8 mouse cellular contexts compared by ENCODE assay signal in genomic region chr5:30155395-30155792, GRCm38 (mm10). TPM values are rescaled to one million over a fixed set of nuclear protein-coding genes. Genes with fewer than 3 reads are reported as not detected.
DNase-seq lines count a peak whose midpoint lies in the region; ATAC-seq and TF ChIP-seq lines count a peak whose summit lies in the region.

No protein-coding gene starts in this region.

- no peak for TF ChIP-seq POLR2A in CH12.LX (IDR thresholded peaks at IDR 0.05; ENCODE audit: low read depth, low read length)

- peak overlapping the region; percentile 70 for H3K27ac ChIP-seq in CH12.LX (ENCODE audit: insufficient read depth, low read depth)
- peak overlapping the region; percentile 78 for H3K27ac ChIP-seq in forebrain, embryonic 12.5 days
- peak overlapping the region; percentile 73 for H3K27ac ChIP-seq in liver, embryonic 14.5 days

- H3K27me3 ChIP-seq in CH12.LX (replicated peaks) = no peaks in the 10 kb centered on the region
- no peaks in the 10 kb centered on the region for H3K27me3 ChIP-seq in forebrain, embryonic 12.5 days
- no peaks in the 10 kb centered on the region for H3K27me3 ChIP-seq in liver, embryonic 14.5 days (ENCODE audit: control insufficient read depth, insufficient read depth, low read length)

- in situ Hi-C loops in CH12.LX (cut with MboI; ENCODE audit: low pct_ligation_motif_present, low pct_unique_long_range_greater_than_20kb, low sequenced_read_pairs) = no loop called here

- whole genome bisulfite sequencing in forebrain, embryonic 12.5 days = under 1% methylated on average over 31 of the region's 31 CpGs
- whole genome bisulfite sequencing in liver, embryonic 14.5 days (ENCODE audit: insufficient replicate concordance) = under 1% methylated on average over 31 of the region's 31 CpGs

- dilution Hi-C loops in CH12.LX (cut with MboI; ENCODE audit: extremely low pct_ligation_motif_present, extremely low pct_unique_long_range_greater_than_20kb, low sequenced_read_pairs) = no loop called here

- peak overlapping the region; percentile 57 for H3K9ac ChIP-seq in CH12.LX (ENCODE audit: insufficient read depth, low read depth)
- peak overlapping the region; percentile 87 for H3K9ac ChIP-seq in forebrain, embryonic 12.5 days
- peak overlapping the region; percentile 84 for H3K9ac ChIP-seq in liver, embryonic 14.5 days (replicated peaks)

- TF ChIP-seq RAD21 in CH12.LX (IDR thresholded peaks at IDR 0.05; ENCODE audit: low read depth, low read length) = no peak

- H3K4me2 ChIP-seq in CH12.LX (ENCODE audit: insufficient read depth, low read depth, poor library complexity, severe bottlenecking) = 0 out of 2 replicates have a peak overlapping the region, but pooled peaks have one; percentile 98
- H3K4me2 ChIP-seq in forebrain, embryonic 12.5 days = peak overlapping the region; percentile 72
- H3K4me2 ChIP-seq in liver, embryonic 14.5 days (ENCODE audit: low read depth) = peak overlapping the region; percentile 90

- TF ChIP-seq EP300 in CH12.LX (IDR thresholded peaks at IDR 0.05; ENCODE audit: low read length) = no peak
- TF ChIP-seq EP300 in liver, embryonic 14.5 days (IDR thresholded peaks at IDR 0.05; ENCODE audit: low read depth) = no peak

- H3K79me2 ChIP-seq in CH12.LX (replicated peaks; ENCODE audit: control insufficient read depth, extremely low read depth, insufficient read depth, poor library complexity, severe bottlenecking) = peaks cover 36% of the 10 kb centered on the region

- H3K36me3 ChIP-seq in CH12.LX (replicated peaks in 1 of 2; ENCODE audit: control insufficient read depth in 1 of 2, insufficient read depth in 1 of 2, low read length in 1 of 2) = peaks cover 0 to 14% of the 10 kb centered on the region in 2 experiments
- H3K36me3 ChIP-seq in forebrain, embryonic 12.5 days (replicated peaks) = no peaks in the 10 kb centered on the region
- H3K36me3 ChIP-seq in liver, embryonic 14.5 days (replicated peaks; ENCODE audit: control insufficient read depth, insufficient read depth, low read depth) = no peaks in the 10 kb centered on the region

- H3K9me3 ChIP-seq in CH12.LX (replicated peaks; ENCODE audit: low read length) = no peaks in the 10 kb centered on the region
- H3K9me3 ChIP-seq in forebrain, embryonic 12.5 days = no peaks in the 10 kb centered on the region
- H3K9me3 ChIP-seq in liver, embryonic 14.5 days (ENCODE audit: control insufficient read depth, low read length) = no peaks in the 10 kb centered on the region

- TF ChIP-seq CTCF in CH12.LX (conservative IDR thresholded peaks at IDR 0.05 in 1 of 2, IDR thresholded peaks at IDR 0.05 in 1 of 2; ENCODE audit: low read depth in 2 of 2, low read length in 2 of 2) = no peak
- TF ChIP-seq CTCF in liver, embryonic 14.5 days (IDR thresholded peaks at IDR 0.05; ENCODE audit: low read depth) = no peak; the same call in 1 of the 2 replicates

- peak; percentile 26 for ATAC-seq in frontal cortex, adult (ENCODE audit: low TSS enrichment)
- peak; percentile 71 for ATAC-seq in forebrain, embryonic 12.5 days (ENCODE audit: low FRiP score)
- ATAC-seq in liver, embryonic 14.5 days (ENCODE audit: insufficient read depth) = peak; percentile 31

- peaks cover 2 to 25% of the 10 kb centered on the region in 2 experiments; a peak in 3 of 4 replicates for H3K4me1 ChIP-seq in CH12.LX (ENCODE audit: control insufficient read depth in 1 of 2, insufficient read depth in 2 of 2)
- H3K4me1 ChIP-seq in forebrain, embryonic 12.5 days = peaks cover 21% of the 10 kb centered on the region
- H3K4me1 ChIP-seq in liver, embryonic 14.5 days (replicated peaks; ENCODE audit: control insufficient read depth in 2 of 2, insufficient read depth in 2 of 2, low read length in 1 of 2) = peaks cover 6% of the 10 kb centered on the region in 2 experiments

- DNase-seq in frontal cortex, postnatal 25 days (ENCODE audit: low spot score in 2 of 2) = no peak
- DNase-seq in CH12.LX (ENCODE audit: extremely low read depth) = peak; percentile 41
- no peak for DNase-seq in liver, embryonic 14.5 days (ENCODE audit: low read depth in 3 of 3, low spot score in 3 of 3)
- DNase-seq in right cerebral cortex, postnatal 10 days (ENCODE audit: low spot score in 2 of 2) = no peak
- DNase-seq in kidney, adult 9 months = no peak
- no peak for DNase-seq in frontal cortex, postnatal 10 days (ENCODE audit: low spot score in 2 of 2)

- H3K4me3 ChIP-seq in CH12.LX (replicated peaks in 1 of 3; ENCODE audit: low read depth in 2 of 3, low read length in 2 of 3, poor library complexity in 1 of 3) = peak overlapping the region; percentile 77 to 93 (median 82)
- peak overlapping the region; percentile 90 for H3K4me3 ChIP-seq in forebrain, embryonic 12.5 days (replicated peaks)
- peak overlapping the region; percentile 75 to 93 for H3K4me3 ChIP-seq in liver, embryonic 14.5 days (ENCODE audit: insufficient read depth in 1 of 2, low read depth in 2 of 2, low read length in 2 of 2)

TF ChIP-seq in CH12.LX, 34 proteins besides CTCF, POLR2A, EP300 and RAD21:
- TF ChIP-seq SMC3 (IDR thresholded peaks at IDR 0.05; ENCODE audit: low read depth, low read length) (no peak), KAT2A (IDR thresholded peaks at IDR 0.05; ENCODE audit: insufficient replicate concordance, low read length) (no peak), ZKSCAN1 (IDR thresholded peaks at IDR 0.05; ENCODE audit: borderline replicate concordance, low read depth, low read length) (no peak), NRF1 (IDR thresholded peaks at IDR 0.05; ENCODE audit: low read depth, low read length) (no peak), CHD2 (IDR thresholded peaks at IDR 0.05; ENCODE audit: low read length) (no peak), USF2 (conservative IDR thresholded peaks at IDR 0.05; ENCODE audit: low read depth, low read length) (no peak), UBTF (IDR thresholded peaks at IDR 0.05; ENCODE audit: low read depth, low read length) (no peak), E2F4 (IDR thresholded peaks at IDR 0.05; ENCODE audit: insufficient replicate concordance, low read depth, low read length) (no peak), GABPA (IDR thresholded peaks at IDR 0.05; ENCODE audit: insufficient replicate concordance, low read depth, low read length) (no peak), MAX (IDR thresholded peaks at IDR 0.05; ENCODE audit: low read length) (no peak)
TF ChIP-seq in CH12.LX: peak in this region for 0.

RNA-seq across cellular contexts. Expression of gene Hadhb, which starts 0.3 kb away (rescaled TPM):
- total RNA-seq in CH12.LX (2012; rRNA removed) = 78.3 and 81.4 TPM in 2 replicates
- total RNA-seq in CH12.LX (2014; rRNA removed) = 118 and 125 TPM in 2 replicates
- 69.5 and 77.9 TPM in 2 replicates for polyA plus RNA-seq in CH12.LX (2012; ENCODE audit: insufficient read length, low read depth)
- polyA plus RNA-seq in forebrain, embryonic 12.5 days (2016; fragmentation: Nextera tagmentation; extraction: Ambion mirVana) = 84.0 and 88.9 TPM in 2 replicates
- polyA plus RNA-seq in liver, embryonic 14.5 days (2012; rRNA removed) = 42.0 and 60.7 TPM in 2 replicates
- polyA plus RNA-seq in liver, embryonic 14.5 days (2014; fragmentation: Nextera tagmentation; extraction: Ambion mirVana) = 123 and 126 TPM in 2 replicates

RNA-seq across cellular contexts. Expression of gene Hadha, which starts 0.4 kb away (rescaled TPM):
- 73.6 and 76.0 TPM in 2 replicates for total RNA-seq in CH12.LX (2012; rRNA removed)
- 82.8 and 83.0 TPM in 2 replicates for total RNA-seq in CH12.LX (2014; rRNA removed)
- polyA plus RNA-seq in CH12.LX (2012; ENCODE audit: insufficient read length, low read depth) = 117 and 132 TPM in 2 replicates
- 86.8 and 94.8 TPM in 2 replicates for polyA plus RNA-seq in forebrain, embryonic 12.5 days (2016; fragmentation: Nextera tagmentation; extraction: Ambion mirVana)
- polyA plus RNA-seq in liver, embryonic 14.5 days (2012; rRNA removed) = 28.3 and 40.0 TPM in 2 replicates
- 73.9 and 84.9 TPM in 2 replicates for polyA plus RNA-seq in liver, embryonic 14.5 days (2014; fragmentation: Nextera tagmentation; extraction: Ambion mirVana)

RNA-seq across cellular contexts. Expression of gene 3110082J24Rik, which starts 49.5 kb away (rescaled TPM):
- total RNA-seq in CH12.LX (2012; rRNA removed) (not detected in 2 replicates), CH12.LX (2014; rRNA removed) (not detected in 2 replicates)
- not detected in 2 replicates for polyA plus RNA-seq in CH12.LX (2012; ENCODE audit: insufficient read length, low read depth)
- 8.0 and 8.3 TPM in 2 replicates for polyA plus RNA-seq in forebrain, embryonic 12.5 days (2016; fragmentation: Nextera tagmentation; extraction: Ambion mirVana)
- polyA plus RNA-seq in liver, embryonic 14.5 days (2012; rRNA removed) = not detected in 2 replicates
- not detected in 2 replicates for polyA plus RNA-seq in liver, embryonic 14.5 days (2014; fragmentation: Nextera tagmentation; extraction: Ambion mirVana)

RNA-seq across cellular contexts. Expression of gene Adgrf3, which starts 50.1 kb away (rescaled TPM):
- total RNA-seq in CH12.LX (2012; rRNA removed) = 1.0 and 1.4 TPM in 2 replicates
- total RNA-seq in CH12.LX (2014; rRNA removed) = 1.2 and 2.3 TPM in 2 replicates
- 2.2 and 2.6 TPM in 2 replicates for polyA plus RNA-seq in CH12.LX (2012; ENCODE audit: insufficient read length, low read depth)
- polyA plus RNA-seq in forebrain, embryonic 12.5 days (2016; fragmentation: Nextera tagmentation; extraction: Ambion mirVana) = not detected in 2 replicates
- polyA plus RNA-seq in liver, embryonic 14.5 days (2012; rRNA removed) = 0.01 and 0.02 TPM in 2 replicates
- polyA plus RNA-seq in liver, embryonic 14.5 days (2014; fragmentation: Nextera tagmentation; extraction: Ambion mirVana) = not detected in 2 replicates

RNA-seq across cellular contexts. Expression of gene Garem2, which starts 50.4 kb away (rescaled TPM):
- 0.13 and 0.21 TPM in 2 replicates for total RNA-seq in CH12.LX (2012; rRNA removed)
- total RNA-seq in CH12.LX (2014; rRNA removed) = not detected in 2 replicates
- polyA plus RNA-seq in CH12.LX (2012; ENCODE audit: insufficient read length, low read depth) = not detected in 2 replicates
- 22.5 and 24.7 TPM in 2 replicates for polyA plus RNA-seq in forebrain, embryonic 12.5 days (2016; fragmentation: Nextera tagmentation; extraction: Ambion mirVana)
- polyA plus RNA-seq in liver, embryonic 14.5 days (2012; rRNA removed) = 0.03 and 0.04 TPM in 2 replicates
- 0.05 TPM in 1 of 2 replicates, not detected in the other for polyA plus RNA-seq in liver, embryonic 14.5 days (2014; fragmentation: Nextera tagmentation; extraction: Ambion mirVana)
